ENCODE assay signal across 13 mouse cellular contexts in the genomic region with DNA sequence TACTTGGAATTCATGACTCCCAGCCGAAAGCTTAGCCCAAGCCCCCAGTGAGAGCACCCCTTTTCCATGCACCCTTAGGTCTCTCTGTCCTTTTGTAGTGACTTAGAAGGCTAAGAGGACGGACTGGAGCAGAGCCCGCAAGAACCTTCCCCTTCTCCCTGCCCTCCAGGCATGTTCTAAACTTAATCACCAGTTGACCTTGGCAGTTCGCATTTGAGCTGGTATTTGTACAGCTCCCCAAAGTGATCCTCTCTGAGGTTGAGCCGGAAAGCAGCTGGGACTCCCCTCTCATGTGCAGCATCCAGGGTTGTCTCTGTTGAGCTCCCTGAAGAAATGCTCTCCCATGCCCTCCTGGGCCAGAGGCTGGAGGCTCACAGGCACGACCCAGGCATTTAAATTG.
A peak's percentile ranks its signal among the peaks of the same experiment; 100 is the strongest.
DNase-seq lines count a peak whose midpoint lies in the region.
"Had no signal": no experiment of that assay in that cellular context is flagged by ENCODE, and none has a peak within 500 bp of the region (broad histone marks: within the 10 kb centered on the region; RNA-seq: fewer than 3 reads in every experiment).

No protein-coding gene starts in this region.

- DNase-seq in adrenal gland, adult 8-10 months = peak; percentile 28
- DNase-seq in adrenal gland, postnatal 25 days = no peak
- DNase-seq in ovary, adult 18-20 months (ENCODE audit: low spot score) = peak; percentile 12
- no peak for DNase-seq in ovary, postnatal 14 days (ENCODE audit: low spot score)
- DNase-seq in adrenal gland, postnatal 10 days = peak; percentile 31
- DNase-seq in lung, postnatal 10 days = no peak
- DNase-seq in kidney, adult 11 months = no peak
- DNase-seq: cerebellum, adult 2 months; cerebellum, postnatal 10 days; forebrain, postnatal 0 days; gastrocnemius, postnatal 14 days; heart, postnatal 36 days; kidney, adult 18-20 months had no signal

Comparison
In these comparisons a context has a peak if more than half of its experiments do, and no peak if none do; other contexts are left out.
1. DNase-seq: peak in adrenal gland, adult 8-10 months (single experiment), ovary, adult 18-20 months (single experiment) and adrenal gland, postnatal 10 days (single experiment); none in adrenal gland, postnatal 25 days (single experiment), ovary, postnatal 14 days (single experiment), lung, postnatal 10 days (single experiment) and kidney, adult 11 months (single experiment).